Mouse (Mus musculus): Measurements from ENCODE around the gene Slc7a5. TPM values are rescaled to one million over a fixed set of nuclear protein-coding genes. Genes with fewer than 3 reads are reported as not detected.

The Slc7a5 gene
- total RNA-seq, 1 experiment from 2014 or later = 18.2 TPM

- ATAC-seq (replicated peaks in 1 of 2; ENCODE audit: insufficient read depth in 1 of 2, low FRiP score in 2 of 2, low TSS enrichment in 1 of 2, low read depth in 1 of 2, poor library complexity in 2 of 2, severe bottlenecking in 2 of 2) = peak; percentile 92 to 94
These were observed 9.0 kb downstream of the Slc7a5 start for GRCm38 (mm10) chr8:121898401-121898931.

DNA sequence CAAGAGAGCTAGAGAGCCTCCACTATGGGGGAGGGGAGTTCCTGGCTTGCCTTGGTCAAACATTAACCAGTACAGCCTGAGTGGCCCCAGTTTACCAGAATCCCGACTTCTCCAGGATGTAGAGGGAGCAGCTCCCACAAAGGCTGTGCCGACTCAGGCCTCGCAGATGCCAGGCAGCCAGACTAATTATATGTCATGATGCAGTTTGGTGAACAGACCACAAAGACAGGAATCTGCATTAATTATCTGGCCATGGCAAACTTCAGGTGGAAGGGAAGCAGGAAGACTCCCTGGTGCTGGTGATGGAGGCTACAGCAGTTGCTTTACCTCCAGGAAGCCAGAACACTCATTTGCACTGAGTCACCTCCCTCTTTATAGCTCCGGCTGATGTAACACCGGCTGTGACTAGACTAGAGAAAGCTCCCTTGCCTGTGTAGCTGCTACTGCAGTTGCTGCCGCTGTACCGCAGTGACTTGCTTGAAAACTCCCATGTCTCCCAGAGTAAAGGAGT, 9.6 kb downstream of the Slc7a5 start:
- peak in 1 of 2 experiments; percentile 33; a peak in 2 of 4 replicates for ATAC-seq (replicated peaks in 1 of 2; ENCODE audit: insufficient read depth in 1 of 2, low FRiP score in 2 of 2, low TSS enrichment in 1 of 2, low read depth in 1 of 2, poor library complexity in 2 of 2, severe bottlenecking in 2 of 2)

- no peak for ATAC-seq (replicated peaks in 1 of 2; ENCODE audit: insufficient read depth in 1 of 2, low FRiP score in 2 of 2, low TSS enrichment in 1 of 2, low read depth in 1 of 2, poor library complexity in 2 of 2, severe bottlenecking in 2 of 2)
These were observed 10.3 kb downstream of the Slc7a5 start for GRCm38 (mm10) chr8:121897205-121897604.

DNA sequence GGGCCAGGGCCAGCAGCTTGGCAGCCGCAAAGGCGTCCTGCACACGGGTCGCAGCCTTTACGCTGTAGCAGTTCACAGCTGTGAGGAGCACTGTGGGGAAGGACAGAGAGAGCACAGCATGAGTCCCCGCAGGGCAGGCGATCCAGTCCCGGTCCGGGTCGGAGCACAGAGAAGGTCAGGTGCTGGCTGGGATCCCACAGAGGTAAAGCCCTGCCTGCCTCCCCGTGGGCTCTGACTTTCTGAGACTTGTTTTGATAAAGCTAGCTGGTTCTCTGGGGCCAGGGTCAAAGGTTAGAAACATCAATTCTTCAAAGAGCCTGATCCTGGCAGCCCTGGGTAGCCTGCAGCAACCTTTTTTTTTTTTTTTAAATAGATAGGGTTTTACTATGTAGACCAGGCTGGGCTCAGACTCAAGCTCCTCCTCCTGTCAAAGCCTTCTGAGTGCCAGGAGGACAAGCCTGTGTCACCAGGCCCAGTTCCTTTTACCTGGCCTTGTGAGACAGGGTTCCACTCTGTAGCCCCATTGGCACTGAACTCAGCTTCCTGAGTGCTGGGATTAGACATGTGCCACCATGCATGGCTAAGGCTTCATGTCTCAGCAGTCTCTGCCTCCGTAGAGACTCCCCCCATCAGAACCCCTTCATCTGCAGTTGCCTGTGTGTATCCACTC, 10.9 kb downstream of the Slc7a5 start:
- no peak for ATAC-seq (replicated peaks in 1 of 2; ENCODE audit: insufficient read depth in 1 of 2, low FRiP score in 2 of 2, low TSS enrichment in 1 of 2, low read depth in 1 of 2, poor library complexity in 2 of 2, severe bottlenecking in 2 of 2)

DNA sequence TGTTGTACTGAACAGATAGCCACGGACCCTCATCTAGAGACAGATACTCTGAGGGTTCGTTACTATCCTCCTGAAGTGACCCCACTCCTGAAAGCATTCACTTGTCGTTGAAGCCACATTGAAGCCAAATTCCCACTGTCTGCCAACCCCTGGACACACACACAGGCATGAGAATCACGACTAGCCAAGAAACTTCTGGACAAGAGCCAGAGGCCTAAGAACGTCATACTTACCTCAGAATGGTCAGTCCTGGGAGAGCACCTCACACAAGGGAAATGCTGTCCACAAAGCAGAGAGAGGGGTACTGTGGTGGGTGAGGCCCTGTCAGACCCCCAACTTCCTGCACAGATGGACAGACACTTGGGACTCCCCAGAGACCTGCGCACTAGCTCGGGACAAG, 11.6 kb downstream of the Slc7a5 start:
- no peak for ATAC-seq (replicated peaks in 1 of 2; ENCODE audit: insufficient read depth in 1 of 2, low FRiP score in 2 of 2, low TSS enrichment in 1 of 2, low read depth in 1 of 2, poor library complexity in 2 of 2, severe bottlenecking in 2 of 2)

DNA sequence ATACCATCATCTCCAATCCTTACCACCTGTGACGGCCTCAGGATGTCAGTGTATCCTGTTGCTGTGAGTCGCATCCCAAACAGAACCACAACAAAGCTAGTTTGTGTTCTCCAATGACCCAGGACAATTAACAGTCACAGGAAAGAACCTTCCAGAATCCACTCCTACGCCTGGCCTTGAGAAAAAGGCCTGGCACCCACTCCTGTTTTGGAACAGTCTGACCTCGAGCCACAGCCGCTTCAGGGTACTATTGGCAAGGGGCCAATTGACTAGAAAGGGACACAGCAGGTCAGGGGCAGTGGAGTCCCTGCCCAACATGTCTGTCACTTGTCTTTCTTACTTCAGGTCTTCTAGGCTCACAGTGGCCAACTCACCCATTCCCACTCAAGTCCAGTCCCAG, 14.6 kb downstream of the Slc7a5 start:
- ATAC-seq (replicated peaks in 1 of 2; ENCODE audit: insufficient read depth in 1 of 2, low FRiP score in 2 of 2, low TSS enrichment in 1 of 2, low read depth in 1 of 2, poor library complexity in 2 of 2, severe bottlenecking in 2 of 2) = no peak

GRCm38 (mm10) chr8:121889810-121890785, 17.4 kb downstream of the Slc7a5 start:
- no peak for ATAC-seq (replicated peaks in 1 of 2; ENCODE audit: insufficient read depth in 1 of 2, low FRiP score in 2 of 2, low TSS enrichment in 1 of 2, low read depth in 1 of 2, poor library complexity in 2 of 2, severe bottlenecking in 2 of 2)

DNA sequence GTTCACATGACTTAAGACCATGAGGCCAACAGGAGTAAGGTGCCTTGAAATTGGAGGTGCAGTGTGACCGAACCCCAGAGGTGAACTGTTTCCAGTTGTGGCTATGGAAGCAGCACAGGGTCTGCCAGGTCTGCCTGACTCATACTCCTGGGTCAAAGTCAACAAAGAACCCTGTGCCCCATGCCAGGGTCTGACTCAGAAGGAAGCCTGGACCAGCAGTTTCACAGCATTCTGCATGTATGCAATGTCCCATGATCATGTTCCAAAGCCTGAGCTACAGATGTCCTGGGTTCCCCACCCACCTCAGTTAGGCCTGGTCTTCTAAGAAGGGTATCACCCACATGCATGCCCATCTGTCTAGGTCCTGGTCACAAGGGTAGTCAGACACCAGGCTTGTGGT, 18.2 kb downstream of the Slc7a5 start:
- no peak for ATAC-seq (replicated peaks in 1 of 2; ENCODE audit: insufficient read depth in 1 of 2, low FRiP score in 2 of 2, low TSS enrichment in 1 of 2, low read depth in 1 of 2, poor library complexity in 2 of 2, severe bottlenecking in 2 of 2)

DNA sequence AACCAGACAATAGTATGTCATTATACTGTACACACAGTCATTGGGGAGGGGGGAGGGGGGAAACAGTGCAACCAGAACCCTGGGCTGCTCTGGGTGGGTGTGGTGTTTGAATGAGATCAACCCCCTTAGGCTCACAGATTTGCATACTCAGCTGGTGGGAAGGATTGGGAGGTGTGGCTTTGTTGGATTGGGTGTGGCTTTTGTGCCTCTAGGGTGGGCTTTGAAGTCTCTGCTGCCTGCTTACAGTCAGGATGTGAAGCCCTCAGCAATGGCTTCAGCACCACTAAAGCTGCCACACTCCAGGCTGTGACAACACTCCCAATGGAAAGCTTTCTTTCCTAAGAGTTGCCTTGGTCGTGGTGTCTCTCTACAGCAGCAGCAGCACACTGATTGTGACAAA, 19.9 kb downstream of the Slc7a5 start:
- no peak for ATAC-seq (replicated peaks in 1 of 2; ENCODE audit: insufficient read depth in 1 of 2, low FRiP score in 2 of 2, low TSS enrichment in 1 of 2, low read depth in 1 of 2, poor library complexity in 2 of 2, severe bottlenecking in 2 of 2)

- ATAC-seq (replicated peaks in 1 of 2; ENCODE audit: insufficient read depth in 1 of 2, low FRiP score in 2 of 2, low TSS enrichment in 1 of 2, low read depth in 1 of 2, poor library complexity in 2 of 2, severe bottlenecking in 2 of 2) = no peak
These were observed 22.1 kb downstream of the Slc7a5 start for GRCm38 (mm10) chr8:121885433-121885832.

- ATAC-seq (replicated peaks in 1 of 2; ENCODE audit: insufficient read depth in 1 of 2, low FRiP score in 2 of 2, low TSS enrichment in 1 of 2, low read depth in 1 of 2, poor library complexity in 2 of 2, severe bottlenecking in 2 of 2) = no peak
These were observed 22.5 kb downstream of the Slc7a5 start for GRCm38 (mm10) chr8:121885001-121885400.

- ATAC-seq (replicated peaks in 1 of 2; ENCODE audit: insufficient read depth in 1 of 2, low FRiP score in 2 of 2, low TSS enrichment in 1 of 2, low read depth in 1 of 2, poor library complexity in 2 of 2, severe bottlenecking in 2 of 2) = no peak
These were observed 23.3 kb downstream of the Slc7a5 start for GRCm38 (mm10) chr8:121884181-121884580.

- no peak for ATAC-seq (replicated peaks in 1 of 2; ENCODE audit: insufficient read depth in 1 of 2, low FRiP score in 2 of 2, low TSS enrichment in 1 of 2, low read depth in 1 of 2, poor library complexity in 2 of 2, severe bottlenecking in 2 of 2)
These were observed 25.6 kb downstream of the Slc7a5 start for GRCm38 (mm10) chr8:121881921-121882320.

DNA sequence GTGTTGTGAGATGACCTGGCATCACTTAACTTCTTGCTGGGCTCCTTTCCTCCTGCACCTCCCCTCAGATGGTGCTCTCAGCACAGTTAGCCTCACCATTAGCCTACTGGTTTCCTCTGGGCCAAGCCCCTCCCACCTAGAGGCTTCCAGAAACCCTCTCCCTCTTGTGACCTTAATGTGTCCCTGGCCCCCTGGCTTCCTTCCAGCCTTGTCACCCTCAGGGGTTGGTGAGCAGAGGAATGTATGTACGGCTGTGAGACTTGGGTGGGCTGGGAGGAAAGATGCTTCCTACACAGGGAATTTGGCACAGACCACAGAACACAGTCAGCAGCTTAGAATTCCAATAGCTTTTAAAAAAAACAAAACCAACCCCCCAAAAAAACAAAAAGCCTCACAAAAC, 26.7 kb downstream of the Slc7a5 start:
- ATAC-seq (replicated peaks in 1 of 2; ENCODE audit: insufficient read depth in 1 of 2, low FRiP score in 2 of 2, low TSS enrichment in 1 of 2, low read depth in 1 of 2, poor library complexity in 2 of 2, severe bottlenecking in 2 of 2) = no peak

- ATAC-seq (replicated peaks in 1 of 2; ENCODE audit: insufficient read depth in 1 of 2, low FRiP score in 2 of 2, low TSS enrichment in 1 of 2, low read depth in 1 of 2, poor library complexity in 2 of 2, severe bottlenecking in 2 of 2) = no peak
These were observed 27.8 kb downstream of the Slc7a5 start for GRCm38 (mm10) chr8:121879712-121880111.

- no peak for ATAC-seq (replicated peaks in 1 of 2; ENCODE audit: insufficient read depth in 1 of 2, low FRiP score in 2 of 2, low TSS enrichment in 1 of 2, low read depth in 1 of 2, poor library complexity in 2 of 2, severe bottlenecking in 2 of 2)
These were observed 29.5 kb downstream of the Slc7a5 start for GRCm38 (mm10) chr8:121877828-121878480.

GRCm38 (mm10) chr8:121877212-121877611, 30.3 kb downstream of the Slc7a5 start:
- peak; percentile 49 to 53; a peak in 3 of 4 replicates for ATAC-seq (replicated peaks in 1 of 2; ENCODE audit: insufficient read depth in 1 of 2, low FRiP score in 2 of 2, low TSS enrichment in 1 of 2, low read depth in 1 of 2, poor library complexity in 2 of 2, severe bottlenecking in 2 of 2)

All from hematopoietic stem cell, adult 5-6 weeks (primary cell).